Mouse (Mus musculus): ENCODE measurements at regions not wholly inside any gene's neighbourhood (a gene's known extent, or its start where the extent isn't known, plus 50 kb on each side); places are given as distances from the start of the nearest gene placed in this dataset.

- Histone ChIP-seq H3K4me1 (replicated peaks; ENCODE audit: control insufficient read depth, insufficient read depth, low read length) (no peaks in the 10 kb centered on the region), H3K27me3 (replicated peaks; ENCODE audit: control insufficient read depth, insufficient read depth, low read length) (no peaks in the 10 kb centered on the region), H3K9ac (ENCODE audit: low read depth, low read length) (no peak overlapping the region), H3K36me3 (ENCODE audit: control insufficient read depth, insufficient read depth, low read length) (no peaks in the 10 kb centered on the region), H3K4me3 (ENCODE audit: low read depth, low read length) (no peak overlapping the region), H3K27ac (ENCODE audit: low read depth, low read length) (no peak overlapping the region), H3K4me2 (no peak overlapping the region), H3K9me3 (ENCODE audit: control insufficient read depth, low read length) (no peaks in the 10 kb centered on the region)
- no peak for ATAC-seq (replicated peaks; ENCODE audit: low FRiP score)
- DNase-seq (ENCODE audit: low spot score) = no peak
- WGBS = 86% methylated on average over 3 of the region's 3 CpGs
Measured at GRCm38 (mm10) chr16:52747744-52748143, 293.9 kb upstream of the Alcam start.

- 58% methylated on average over 3 of the region's 3 CpGs for WGBS
- H3K36me3 ChIP-seq (ENCODE audit: control insufficient read depth, insufficient read depth, low read length) = no peaks in the 10 kb centered on the region
- no peak for DNase-seq (ENCODE audit: low spot score)
- no peak overlapping the region for H3K27ac ChIP-seq (ENCODE audit: low read depth, low read length)
- no peaks in the 10 kb centered on the region for H3K27me3 ChIP-seq (replicated peaks; ENCODE audit: control insufficient read depth, insufficient read depth, low read length)
- no peak for ATAC-seq (replicated peaks; ENCODE audit: low FRiP score)
- H3K4me2 ChIP-seq = no peak overlapping the region
- H3K9ac ChIP-seq (ENCODE audit: low read depth, low read length) = no peak overlapping the region
- H3K4me3 ChIP-seq (ENCODE audit: low read depth, low read length) = no peak overlapping the region
- no peaks in the 10 kb centered on the region for H3K9me3 ChIP-seq (ENCODE audit: control insufficient read depth, low read length)
- no peaks in the 10 kb centered on the region for H3K4me1 ChIP-seq (replicated peaks; ENCODE audit: control insufficient read depth, insufficient read depth, low read length)
Measured at GRCm38 (mm10) chr16:52746186-52746585, 292.3 kb upstream of the Alcam start.

- no peak overlapping the region for H3K9ac ChIP-seq (ENCODE audit: low read depth, low read length)
- H3K36me3 ChIP-seq (ENCODE audit: control insufficient read depth, insufficient read depth, low read length) = no peaks in the 10 kb centered on the region
- no peak overlapping the region for H3K27ac ChIP-seq (ENCODE audit: low read depth, low read length)
- H3K4me3 ChIP-seq (ENCODE audit: low read depth, low read length) = no peak overlapping the region
- no peaks in the 10 kb centered on the region for H3K4me1 ChIP-seq (replicated peaks; ENCODE audit: control insufficient read depth, insufficient read depth, low read length)
- H3K27me3 ChIP-seq (replicated peaks; ENCODE audit: control insufficient read depth, insufficient read depth, low read length) = no peaks in the 10 kb centered on the region
- DNase-seq (ENCODE audit: low spot score) (no peak), ATAC-seq (replicated peaks; ENCODE audit: low FRiP score) (no peak)
- no peak overlapping the region for H3K4me2 ChIP-seq
- H3K9me3 ChIP-seq (ENCODE audit: control insufficient read depth, low read length) = no peaks in the 10 kb centered on the region
- 74% methylated on average over 5 of the region's 5 CpGs for WGBS
Measured at GRCm38 (mm10) chr16:52744720-52745119, 290.8 kb upstream of the Alcam start.

GRCm38 (mm10) chr16:52742166-52742565 lies 288.3 kb upstream of the Alcam start:
- H3K27me3 ChIP-seq (replicated peaks; ENCODE audit: control insufficient read depth, insufficient read depth, low read length) = no peaks in the 10 kb centered on the region
- no peaks in the 10 kb centered on the region for H3K9me3 ChIP-seq (ENCODE audit: control insufficient read depth, low read length)
- DNase-seq (ENCODE audit: low spot score) (no peak), ATAC-seq (replicated peaks; ENCODE audit: low FRiP score) (no peak)
- H3K27ac ChIP-seq (ENCODE audit: low read depth, low read length) = no peak overlapping the region
- H3K4me3 ChIP-seq (ENCODE audit: low read depth, low read length) = no peak overlapping the region
- no peak overlapping the region for H3K9ac ChIP-seq (ENCODE audit: low read depth, low read length)
- H3K4me2 ChIP-seq = no peak overlapping the region
- no peaks in the 10 kb centered on the region for H3K36me3 ChIP-seq (ENCODE audit: control insufficient read depth, insufficient read depth, low read length)
- WGBS = 64% methylated on average over 3 of the region's 3 CpGs
- H3K4me1 ChIP-seq (replicated peaks; ENCODE audit: control insufficient read depth, insufficient read depth, low read length) = no peaks in the 10 kb centered on the region

GRCm38 (mm10) chr16:52726120-52726844 lies 272.4 kb upstream of the Alcam start:
- 84% methylated on average over 3 of the region's 3 CpGs for WGBS
- Histone ChIP-seq H3K27ac (ENCODE audit: low read depth, low read length) (no peak overlapping the region), H3K36me3 (ENCODE audit: control insufficient read depth, insufficient read depth, low read length) (no peaks in the 10 kb centered on the region), H3K9ac (ENCODE audit: low read depth, low read length) (no peak overlapping the region), H3K4me3 (ENCODE audit: low read depth, low read length) (no peak overlapping the region), H3K9me3 (ENCODE audit: control insufficient read depth, low read length) (no peaks in the 10 kb centered on the region), H3K27me3 (replicated peaks; ENCODE audit: control insufficient read depth, insufficient read depth, low read length) (no peaks in the 10 kb centered on the region), H3K4me1 (replicated peaks; ENCODE audit: control insufficient read depth, insufficient read depth, low read length) (no peaks in the 10 kb centered on the region), H3K4me2 (no peak overlapping the region)
- DNase-seq (ENCODE audit: low spot score) = no peak
- no peak for ATAC-seq (replicated peaks; ENCODE audit: low FRiP score)

- Histone ChIP-seq H3K4me2 (no peak overlapping the region), H3K4me3 (ENCODE audit: low read depth, low read length) (no peak overlapping the region), H3K9ac (ENCODE audit: low read depth, low read length) (no peak overlapping the region), H3K9me3 (ENCODE audit: control insufficient read depth, low read length) (no peaks in the 10 kb centered on the region), H3K27me3 (replicated peaks; ENCODE audit: control insufficient read depth, insufficient read depth, low read length) (no peaks in the 10 kb centered on the region), H3K36me3 (ENCODE audit: control insufficient read depth, insufficient read depth, low read length) (no peaks in the 10 kb centered on the region), H3K4me1 (replicated peaks; ENCODE audit: control insufficient read depth, insufficient read depth, low read length) (no peaks in the 10 kb centered on the region), H3K27ac (ENCODE audit: low read depth, low read length) (no peak overlapping the region)
- DNase-seq (ENCODE audit: low spot score) (no peak), ATAC-seq (replicated peaks; ENCODE audit: low FRiP score) (no peak)
- WGBS = 83% methylated on average over 1 of the region's 1 CpGs
Measured at GRCm38 (mm10) chr16:52718231-52718932, 264.5 kb upstream of the Alcam start.

GRCm38 (mm10) chr16:52690272-52690671 lies 236.4 kb upstream of the Alcam start:
- H3K27me3 ChIP-seq (replicated peaks; ENCODE audit: control insufficient read depth, insufficient read depth, low read length) = no peaks in the 10 kb centered on the region
- WGBS = 79% methylated on average over 1 of the region's 1 CpGs
- no peak overlapping the region for H3K4me2 ChIP-seq
- H3K4me3 ChIP-seq (ENCODE audit: low read depth, low read length) = no peak overlapping the region
- ATAC-seq (replicated peaks; ENCODE audit: low FRiP score) = no peak
- H3K4me1 ChIP-seq (replicated peaks; ENCODE audit: control insufficient read depth, insufficient read depth, low read length) = no peaks in the 10 kb centered on the region
- H3K9ac ChIP-seq (ENCODE audit: low read depth, low read length) = no peak overlapping the region
- no peak for DNase-seq (ENCODE audit: low spot score)
- no peak overlapping the region for H3K27ac ChIP-seq (ENCODE audit: low read depth, low read length)
- no peaks in the 10 kb centered on the region for H3K9me3 ChIP-seq (ENCODE audit: control insufficient read depth, low read length)
- no peaks in the 10 kb centered on the region for H3K36me3 ChIP-seq (ENCODE audit: control insufficient read depth, insufficient read depth, low read length)

GRCm38 (mm10) chr16:52654825-52655224 lies 201.0 kb upstream of the Alcam start:
- Histone ChIP-seq H3K27ac (ENCODE audit: low read depth, low read length) (no peak overlapping the region), H3K4me1 (replicated peaks; ENCODE audit: control insufficient read depth, insufficient read depth, low read length) (no peaks in the 10 kb centered on the region), H3K4me2 (no peak overlapping the region), H3K9ac (ENCODE audit: low read depth, low read length) (no peak overlapping the region), H3K9me3 (ENCODE audit: control insufficient read depth, low read length) (no peaks in the 10 kb centered on the region), H3K4me3 (ENCODE audit: low read depth, low read length) (no peak overlapping the region), H3K27me3 (replicated peaks; ENCODE audit: control insufficient read depth, insufficient read depth, low read length) (no peaks in the 10 kb centered on the region), H3K36me3 (ENCODE audit: control insufficient read depth, insufficient read depth, low read length) (no peaks in the 10 kb centered on the region)
- ATAC-seq (replicated peaks; ENCODE audit: low FRiP score) (no peak), DNase-seq (ENCODE audit: low spot score) (no peak)

All from liver, embryonic 11.5 days (tissue).